Mouse (Mus musculus) CD4-positive, CD25-positive, alpha-beta regulatory T cell, adult 4 months (primary cell): ENCODE data around the gene Prtn3. TPM values are rescaled to one million over a fixed set of nuclear protein-coding genes. Genes with fewer than 3 reads are reported as not detected.

Experiments
- ATAC-seq: one replicate; pipeline ENCODE4 v1.8.0; 2017
- polyA plus RNA-seq, 2 experiments: library from polyadenylated mRNA; unstranded; fragments of 100-300 nt; shearing (Covaris generic); gene quantifications; one replicate each; pipeline ENCODE4 v1.2.1; 2017

Gene Prtn3
- polyA plus RNA-seq, 2 experiments from 2014 or later, result not detected

DNA sequence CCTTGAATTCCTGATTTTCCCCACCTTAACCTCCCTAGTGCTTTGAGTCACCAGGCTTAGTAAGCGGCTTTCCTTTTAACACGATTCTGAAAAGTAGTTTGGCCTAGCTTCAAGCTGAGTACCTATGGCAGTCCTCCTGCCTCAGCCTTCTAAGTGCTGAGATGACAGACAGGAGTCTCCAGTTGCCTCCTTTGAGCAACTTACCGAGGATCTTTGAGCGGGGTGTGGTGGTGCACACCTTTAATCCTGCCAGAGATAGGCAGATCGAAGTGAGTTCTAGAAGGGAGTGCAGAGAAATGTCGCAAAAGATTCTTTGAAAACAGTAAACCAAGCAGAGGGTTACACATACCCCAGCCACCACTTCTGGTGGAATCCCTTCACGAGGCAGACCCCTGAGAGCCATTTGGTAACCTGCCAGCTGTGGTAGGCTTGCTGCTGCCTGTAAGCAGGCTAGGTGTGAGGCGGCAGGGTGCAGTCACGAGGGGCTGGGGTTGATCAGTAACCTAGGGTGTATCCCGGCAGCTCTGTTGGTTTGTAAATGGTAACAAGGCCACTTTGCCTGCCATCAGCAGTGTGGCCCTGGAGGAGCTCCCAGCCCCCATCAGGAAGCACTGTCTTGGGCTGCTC, 18.6 kb upstream of the Prtn3 start:
- ATAC-seq, result no peak

GRCm38 (mm10) chr10:79856280-79856679, 18.0 kb upstream of the Prtn3 start:
- ATAC-seq, result no peak

- no peak for ATAC-seq
Measured at GRCm38 (mm10) chr10:79856704-79857451, 17.4 kb upstream of the Prtn3 start.

DNA sequence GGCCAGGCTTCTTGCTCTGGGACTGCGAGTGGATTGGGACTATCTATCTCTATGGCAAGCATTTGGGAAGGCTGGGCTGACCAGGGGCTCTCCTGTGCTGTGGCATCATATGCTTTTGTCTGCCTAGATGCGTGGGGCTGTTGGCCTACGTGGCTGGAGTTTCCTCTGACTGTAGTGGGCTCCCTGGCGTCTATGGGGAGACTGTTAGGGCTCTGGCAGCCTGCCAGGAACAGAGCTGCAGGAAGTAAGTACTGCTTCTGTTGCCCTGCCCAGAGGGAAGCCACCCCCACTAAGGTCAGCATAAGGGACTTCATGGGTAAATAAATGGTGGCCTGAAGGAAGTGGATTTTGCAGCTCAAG, 16.8 kb upstream of the Prtn3 start:
- no peak for ATAC-seq

GRCm38 (mm10) chr10:79857894-79858293, 16.4 kb upstream of the Prtn3 start:
- ATAC-seq, result no peak

GRCm38 (mm10) chr10:79858416-79859074, 15.7 kb upstream of the Prtn3 start:
- ATAC-seq, result no peak

DNA sequence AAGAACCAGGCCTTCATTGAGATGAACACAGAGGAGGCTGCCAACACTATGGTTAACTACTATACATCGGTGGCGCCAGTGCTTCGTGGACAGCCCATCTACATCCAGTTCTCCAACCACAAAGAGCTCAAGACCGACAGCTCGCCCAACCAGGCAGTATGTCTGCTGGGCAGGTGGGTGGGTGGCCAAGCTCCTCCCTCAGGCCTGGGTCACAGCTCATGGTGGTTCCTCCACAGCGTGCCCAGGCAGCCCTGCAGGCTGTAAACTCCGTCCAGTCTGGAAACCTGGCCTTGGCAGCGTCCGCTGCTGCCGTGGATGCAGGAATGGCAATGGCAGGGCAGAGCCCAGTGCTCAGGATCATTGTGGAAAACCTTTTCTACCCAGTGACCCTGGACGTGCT, 15.2 kb upstream of the Prtn3 start:
- ATAC-seq, result no peak

GRCm38 (mm10) chr10:79860079-79860911, 14.0 kb upstream of the Prtn3 start:
- no peak for ATAC-seq

DNA sequence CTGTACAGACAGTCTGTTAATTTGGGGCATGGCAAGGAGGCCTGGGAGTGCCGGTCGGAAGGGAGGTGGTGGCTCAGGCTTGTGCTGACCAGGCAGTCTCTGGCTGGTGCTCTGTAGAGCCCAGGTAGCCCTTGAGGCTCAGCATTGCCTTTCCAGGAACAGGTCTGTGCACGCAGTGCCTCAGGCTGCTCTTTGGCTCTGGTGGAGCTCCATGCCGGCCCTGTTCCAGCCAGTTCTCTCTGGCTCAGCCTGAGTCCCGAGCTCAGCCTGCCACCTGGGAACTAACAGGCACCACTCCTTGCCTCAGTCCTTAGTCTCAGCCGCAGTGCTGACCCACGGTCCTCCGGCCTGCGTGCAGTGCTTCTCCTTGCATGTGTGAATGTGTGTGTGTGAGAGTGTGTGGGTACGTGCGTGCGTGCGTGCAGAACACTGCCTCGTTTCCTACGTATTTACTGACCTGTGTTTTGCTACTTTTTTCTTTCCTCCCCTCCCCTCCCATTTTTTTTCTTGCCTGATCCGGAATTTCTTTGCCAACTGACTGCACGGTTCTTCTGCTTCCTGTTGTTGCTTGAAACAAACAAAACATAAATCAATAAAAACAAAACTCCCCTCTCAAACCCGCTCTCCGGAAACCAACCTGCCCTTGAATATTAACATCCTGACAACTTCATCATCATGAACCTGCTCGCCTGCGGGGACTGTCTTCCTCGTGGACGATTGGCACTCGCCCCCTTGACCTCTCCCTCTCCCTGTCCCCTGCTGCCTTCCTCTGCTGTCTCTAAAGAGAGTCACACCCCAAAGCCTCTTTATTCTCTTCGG, 12.8 kb upstream of the Prtn3 start:
- ATAC-seq, result no peak

DNA sequence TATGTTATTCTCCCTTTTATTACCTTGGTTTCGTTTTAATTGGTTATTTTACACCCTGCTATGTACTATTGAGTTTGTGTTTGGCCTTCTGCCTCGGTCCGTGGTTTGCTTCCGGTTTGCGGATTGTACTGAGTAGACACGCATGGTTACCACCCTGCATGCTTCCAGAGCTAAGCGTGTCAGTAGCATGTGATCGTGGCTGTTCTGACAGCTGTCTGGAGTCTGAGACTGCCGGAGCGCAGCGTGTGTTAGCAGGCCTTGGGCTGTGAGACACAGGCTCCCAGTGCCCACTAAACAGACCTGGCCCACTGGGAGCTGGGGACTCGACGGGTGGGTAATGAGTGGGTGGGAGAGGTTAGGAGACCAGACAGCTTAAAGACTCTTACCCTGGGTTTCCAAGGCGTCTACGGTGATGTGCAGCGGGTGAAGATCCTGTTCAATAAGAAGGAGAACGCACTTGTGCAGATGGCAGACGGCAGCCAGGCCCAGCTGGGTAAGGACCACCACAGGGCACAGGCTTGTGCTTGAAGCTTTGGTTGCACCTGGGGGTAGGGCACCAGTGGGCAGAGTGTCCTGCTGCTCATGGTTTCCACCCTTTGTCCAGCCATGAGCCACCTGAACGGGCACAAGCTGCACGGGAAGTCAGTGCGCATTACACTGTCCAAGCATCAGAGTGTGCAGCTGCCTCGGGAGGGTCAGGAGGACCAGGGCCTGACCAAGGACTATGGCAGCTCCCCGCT, 12.1 kb upstream of the Prtn3 start:
- ATAC-seq, result no peak

- ATAC-seq, result no peak
Measured at GRCm38 (mm10) chr10:79862925-79863324, 11.4 kb upstream of the Prtn3 start.

- no peak for ATAC-seq
Measured at GRCm38 (mm10) chr10:79864351-79865188, 9.7 kb upstream of the Prtn3 start.

GRCm38 (mm10) chr10:79865189-79865601, 9.1 kb upstream of the Prtn3 start:
- no peak for ATAC-seq

DNA sequence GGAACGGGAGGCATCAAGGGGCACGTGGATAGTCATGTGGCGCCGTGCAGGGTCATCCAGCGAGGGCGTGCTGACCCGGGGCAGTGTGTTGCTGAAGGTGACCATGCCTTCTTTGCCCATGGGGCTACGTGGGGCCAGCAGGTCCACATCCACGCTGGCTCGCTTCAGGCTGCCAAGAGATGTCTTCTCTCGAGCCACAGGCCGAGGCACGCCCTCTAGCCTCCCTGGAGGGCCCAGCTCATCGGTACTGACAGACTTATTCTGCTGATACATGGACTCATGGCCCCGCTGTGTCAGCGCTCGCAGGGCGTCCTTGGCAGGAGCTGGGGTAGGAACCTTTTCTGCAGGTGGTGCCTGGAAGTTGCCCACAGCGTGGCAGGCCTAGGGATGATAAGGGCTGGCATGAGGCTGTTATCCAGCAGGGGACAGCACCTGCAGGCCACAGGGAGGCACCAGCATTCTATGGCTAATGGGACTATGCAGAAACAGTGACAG, 8.4 kb upstream of the Prtn3 start:
- ATAC-seq, result no peak

DNA sequence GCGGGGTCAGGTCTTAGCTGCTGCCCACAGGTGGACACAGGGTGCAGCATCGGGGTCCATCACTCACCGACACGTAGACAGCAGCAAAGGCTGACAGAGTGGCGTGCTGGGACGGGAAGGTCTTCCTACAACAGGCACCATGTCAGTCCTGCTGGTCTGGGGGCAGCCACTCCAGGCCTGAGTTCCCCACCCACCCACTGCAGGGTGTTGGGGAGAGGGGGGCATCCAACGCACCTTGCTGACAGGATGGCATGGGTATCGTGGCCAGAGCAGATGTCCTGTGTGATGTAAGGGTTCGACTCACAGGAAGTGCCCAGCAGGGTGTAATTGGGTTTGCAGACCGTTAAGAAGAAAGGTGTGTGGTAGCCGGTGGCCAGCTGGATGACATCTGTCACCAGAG, 7.7 kb upstream of the Prtn3 start:
- ATAC-seq, result no peak

- ATAC-seq, result no peak
Measured at GRCm38 (mm10) chr10:79871845-79872244, 2.4 kb upstream of the Prtn3 start.

GRCm38 (mm10) chr10:79872862-79873261, 1.4 kb upstream of the Prtn3 start:
- ATAC-seq, result no peak

DNA sequence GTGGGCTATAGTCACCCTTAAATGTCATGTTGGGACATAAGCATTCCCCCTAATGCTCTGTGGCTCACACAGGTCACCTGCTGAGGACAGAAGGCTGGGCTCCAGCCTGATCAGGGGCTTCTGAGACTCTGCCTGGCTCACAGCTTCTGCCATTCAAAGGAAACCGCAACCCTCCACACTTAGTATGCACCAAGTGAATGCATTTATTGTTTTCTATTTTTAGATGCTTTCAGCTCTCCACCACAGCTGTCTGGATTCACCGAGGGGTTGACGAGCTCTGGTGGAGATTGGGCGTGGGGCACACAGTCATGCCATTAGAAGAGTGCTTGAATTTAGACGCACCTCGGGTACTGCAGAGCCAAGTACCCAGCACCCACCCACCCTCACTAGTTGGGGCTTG, 963 bp upstream of the Prtn3 start:
- ATAC-seq, result no peak

- ATAC-seq, result no peak
Measured at GRCm38 (mm10) chr10:79873715-79874289, 474 bp upstream of the Prtn3 start.

GRCm38 (mm10) chr10:79877174-79877573, 2.9 kb downstream of the Prtn3 start:
- no peak for ATAC-seq
